ENCODE assay signal across 9 mouse cellular contexts in the genomic region with DNA sequence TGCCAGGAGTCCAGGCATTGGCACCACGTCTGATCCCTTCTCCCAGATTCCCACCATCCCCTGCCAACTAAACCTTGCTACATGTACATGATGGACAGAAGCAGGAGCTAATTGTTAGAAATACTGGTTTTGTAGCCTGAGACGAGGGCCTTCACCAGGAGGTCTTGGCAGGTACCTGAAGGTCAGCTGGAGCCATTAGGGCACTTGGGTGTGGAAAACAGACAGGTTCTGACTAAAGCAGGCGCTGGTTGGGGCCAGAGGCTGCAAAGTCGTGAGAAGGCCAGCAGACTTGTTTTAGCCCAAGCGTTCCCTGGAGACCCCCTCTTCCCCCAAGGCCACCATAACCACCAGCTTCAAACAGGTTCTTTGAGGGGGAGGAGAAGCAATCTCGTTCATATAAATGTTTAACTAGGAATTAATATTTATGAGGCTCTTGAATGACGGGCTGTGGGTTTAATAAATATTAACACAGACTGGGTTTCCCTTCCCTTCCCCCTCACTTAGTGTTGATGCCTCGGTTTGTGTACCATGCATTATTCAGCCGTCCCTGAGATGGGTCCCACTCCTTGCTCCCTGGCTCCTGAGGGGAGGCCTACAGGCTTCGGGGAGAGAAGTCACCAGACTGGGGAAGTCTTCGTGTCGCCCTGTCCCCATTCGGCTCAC. TPM values are rescaled to one million over a fixed set of nuclear protein-coding genes. Genes with fewer than 3 reads are reported as not detected.
A peak's percentile ranks its signal among the peaks of the same experiment; 100 is the strongest.
DNase-seq lines count a peak whose midpoint lies in the region; ATAC-seq and TF ChIP-seq lines count a peak whose summit lies in the region.
"Had no signal": no experiment of that assay in that cellular context is flagged by ENCODE, and none has a peak within 500 bp of the region (broad histone marks: within the 10 kb centered on the region; RNA-seq: fewer than 3 reads in every experiment).

No protein-coding gene starts in this region.

- ATAC-seq in cerebellum, adult (ENCODE audit: insufficient number of reproducible peaks, low FRiP score, low TSS enrichment), result peak; percentile 41; the same call in 1 of the 2 replicates
- ATAC-seq in hindbrain, embryonic 12.5 days (ENCODE audit: low FRiP score), result peak; percentile 64
- peak; percentile 63; the same call in 1 of the 2 replicates for ATAC-seq in kidney, postnatal 0 days (replicated peaks; ENCODE audit: low FRiP score, low read depth)
- ATAC-seq in neural tube, embryonic 13.5 days (ENCODE audit: low read depth), result peak; percentile 17; the same call in 1 of the 2 replicates

- no peaks in the 10 kb centered on the region for H3K36me3 ChIP-seq in hindbrain, embryonic 12.5 days
- H3K36me3 ChIP-seq in kidney, postnatal 0 days (ENCODE audit: insufficient read depth, low read length), result no peaks in the 10 kb centered on the region
- no peaks in the 10 kb centered on the region for H3K36me3 ChIP-seq in neural tube, embryonic 13.5 days
- H3K36me3 ChIP-seq in thymus, adult 2 months (ENCODE audit: control insufficient read depth, insufficient read depth, low read length), result no peaks in the 10 kb centered on the region
- H3K36me3 ChIP-seq: limb, embryonic 15.5 days had no signal

- no peak overlapping the region for H3K4me3 ChIP-seq in hindbrain, embryonic 12.5 days
- H3K4me3 ChIP-seq in kidney, postnatal 0 days (replicated peaks; ENCODE audit: low read depth, low read length), result no peak overlapping the region
- H3K4me3 ChIP-seq in neural tube, embryonic 13.5 days, result no peak overlapping the region
- H3K4me3 ChIP-seq in thymus, adult 2 months (ENCODE audit: control insufficient read depth, insufficient read depth, low read length), result no peak overlapping the region
- H3K4me3 ChIP-seq: limb, embryonic 15.5 days had no signal

- H3K4me1 ChIP-seq in hindbrain, embryonic 12.5 days, result peaks cover 49% of the 10 kb centered on the region
- H3K4me1 ChIP-seq in kidney, postnatal 0 days (replicated peaks; ENCODE audit: insufficient read depth, low read length), result peaks cover 3% of the 10 kb centered on the region; the same call in 1 of the 2 replicates
- peaks cover 42% of the 10 kb centered on the region for H3K4me1 ChIP-seq in neural tube, embryonic 13.5 days (replicated peaks)
- no peaks in the 10 kb centered on the region for H3K4me1 ChIP-seq in thymus, adult 2 months (replicated peaks; ENCODE audit: control insufficient read depth, insufficient read depth, low read length)

- H3K9me3 ChIP-seq in hindbrain, embryonic 12.5 days (replicated peaks), result no peaks in the 10 kb centered on the region
- H3K9me3 ChIP-seq in kidney, postnatal 0 days (replicated peaks; ENCODE audit: low read length), result no peaks in the 10 kb centered on the region
- H3K9me3 ChIP-seq in neural tube, embryonic 13.5 days, result no peaks in the 10 kb centered on the region
- H3K9me3 ChIP-seq: limb, embryonic 15.5 days had no signal

- no peak for TF ChIP-seq CTCF in kidney, postnatal 0 days (IDR thresholded peaks at IDR 0.05; ENCODE audit: low read depth)
- TF ChIP-seq CTCF in thymus, adult 2 months (IDR thresholded peaks at IDR 0.05; ENCODE audit: borderline replicate concordance, control insufficient read depth, extremely low read depth, insufficient read depth, low read length, poor library complexity), result no peak

- no peak overlapping the region for H3K9ac ChIP-seq in hindbrain, embryonic 12.5 days
- H3K9ac ChIP-seq in kidney, postnatal 0 days (ENCODE audit: low read depth, low read length), result no peak overlapping the region
- peak overlapping the region; percentile 27; the same call in 1 of the 2 replicates for H3K9ac ChIP-seq in neural tube, embryonic 13.5 days
- H3K9ac ChIP-seq: limb, embryonic 15.5 days had no signal

- H3K27me3 ChIP-seq in hindbrain, embryonic 12.5 days, result peaks cover 45% of the 10 kb centered on the region
- no peaks in the 10 kb centered on the region for H3K27me3 ChIP-seq in kidney, postnatal 0 days (ENCODE audit: insufficient read depth, low read length)
- peaks cover 14% of the 10 kb centered on the region for H3K27me3 ChIP-seq in neural tube, embryonic 13.5 days
- no peaks in the 10 kb centered on the region for H3K27me3 ChIP-seq in thymus, adult 2 months (ENCODE audit: control insufficient read depth, insufficient read depth, low read length)
- H3K27me3 ChIP-seq: limb, embryonic 15.5 days had no signal

- TF ChIP-seq POLR2A in thymus, adult 2 months (IDR thresholded peaks at IDR 0.05; ENCODE audit: control insufficient read depth, extremely low read depth, insufficient read depth, low read length, poor library complexity), result no peak

- DNase-seq in cerebellum, adult 9-10 months, result no peak
- DNase-seq in kidney, postnatal 0 days (ENCODE audit: low spot score), result peak; percentile 22
- no peak for DNase-seq in spleen, postnatal 14 days (ENCODE audit: low spot score in 2 of 2)
- no peak for DNase-seq in urinary bladder, postnatal 36 days (ENCODE audit: low spot score in 2 of 2)
- DNase-seq in thymus, adult 2 months, result no peak

- H3K4me2 ChIP-seq in hindbrain, embryonic 12.5 days (replicated peaks), result peak overlapping the region; percentile 16; the same call in 1 of the 2 replicates
- H3K4me2 ChIP-seq in kidney, postnatal 0 days (ENCODE audit: low read length), result no peak overlapping the region
- H3K4me2 ChIP-seq in neural tube, embryonic 13.5 days, result no peak overlapping the region
- H3K4me2 ChIP-seq: limb, embryonic 15.5 days had no signal

- 41% methylated on average over 13 of the region's 13 CpGs for WGBS in hindbrain, embryonic 12.5 days
- WGBS in kidney, postnatal 0 days, result 49% methylated on average over 13 of the region's 13 CpGs
- 42% methylated on average over 13 of the region's 13 CpGs for WGBS in neural tube, embryonic 13.5 days
- WGBS in thymus, adult 2 months, result 80% methylated on average over 13 of the region's 13 CpGs

- peak overlapping the region; percentile 76; the same call in 1 of the 2 replicates for H3K27ac ChIP-seq in hindbrain, embryonic 12.5 days
- H3K27ac ChIP-seq in kidney, postnatal 0 days, result peak overlapping the region; percentile 54; the same call in 1 of the 2 replicates
- 0 out of 2 replicates have a peak overlapping the region, but pooled peaks have one; percentile 40 for H3K27ac ChIP-seq in neural tube, embryonic 13.5 days (replicated peaks)
- H3K27ac ChIP-seq in thymus, adult 2 months (ENCODE audit: control insufficient read depth, insufficient read depth, low read length), result no peak overlapping the region
- H3K27ac ChIP-seq: limb, embryonic 15.5 days had no signal

RNA-seq across cellular contexts. Expression of gene Tmem179, which starts 25.8 kb away (rescaled TPM):
- 14.6 and 16.1 TPM in 2 replicates for polyA plus RNA-seq in hindbrain, embryonic 12.5 days (2016; fragmentation: Nextera tagmentation; extraction: Ambion mirVana)
- 0.25 and 0.27 TPM in 2 replicates for polyA plus RNA-seq in kidney, postnatal 0 days (2015; fragmentation: Nextera tagmentation; extraction: Ambion mirVana)
- polyA plus RNA-seq in neural tube, embryonic 13.5 days (2015; fragmentation: Nextera tagmentation; extraction: Ambion mirVana), result 35.3 and 36.6 TPM in 2 replicates
- polyA plus RNA-seq in thymus, adult 2 months (2012; rRNA removed), result 0.04 and 0.05 TPM in 2 replicates

RNA-seq across cellular contexts. Expression of gene Inf2, which starts 46.2 kb away (rescaled TPM):
- polyA plus RNA-seq in hindbrain, embryonic 12.5 days (2016; fragmentation: Nextera tagmentation; extraction: Ambion mirVana), result 1.5 and 2.1 TPM in 2 replicates
- polyA plus RNA-seq in kidney, postnatal 0 days (2015; fragmentation: Nextera tagmentation; extraction: Ambion mirVana), result 2.5 and 3.8 TPM in 2 replicates
- polyA plus RNA-seq in neural tube, embryonic 13.5 days (2015; fragmentation: Nextera tagmentation; extraction: Ambion mirVana), result 1.4 and 1.5 TPM in 2 replicates
- polyA plus RNA-seq in thymus, adult 2 months (2012; rRNA removed), result 26.3 and 26.8 TPM in 2 replicates

RNA-seq across cellular contexts. Expression of gene A530016L24Rik, which starts 53.1 kb away (rescaled TPM):
- polyA plus RNA-seq in hindbrain, embryonic 12.5 days (2016; fragmentation: Nextera tagmentation; extraction: Ambion mirVana), result 0.13 TPM in 1 of 2 replicates, not detected in the other
- polyA plus RNA-seq in kidney, postnatal 0 days (2015; fragmentation: Nextera tagmentation; extraction: Ambion mirVana), result 0.36 and 0.43 TPM in 2 replicates
- polyA plus RNA-seq in neural tube, embryonic 13.5 days (2015; fragmentation: Nextera tagmentation; extraction: Ambion mirVana), result 0.27 and 0.30 TPM in 2 replicates
- 13.6 and 14.5 TPM in 2 replicates for polyA plus RNA-seq in thymus, adult 2 months (2012; rRNA removed)

Comparison
In these comparisons a context has a peak if more than half of its experiments do, and no peak if none do; other contexts are left out.
1. RNA of gene Tmem179, which starts 25.8 kb away (polyA plus RNA-seq): 35.3 to 36.6 TPM in neural tube, embryonic 13.5 days and 14.6 to 16.1 TPM in hindbrain, embryonic 12.5 days; 0.25 to 0.27 TPM in kidney, postnatal 0 days and 0.04 to 0.05 TPM in thymus, adult 2 months; every median in the first group is over 10 times any median in the second.
2. RNA of gene A530016L24Rik, which starts 53.1 kb away (polyA plus RNA-seq): 13.6 to 14.5 TPM in thymus, adult 2 months; 0.36 to 0.43 TPM in kidney, postnatal 0 days, 0.27 to 0.30 TPM in neural tube, embryonic 13.5 days and 0.13 TPM in hindbrain, embryonic 12.5 days; every median in the first group is over 10 times any median in the second.
3. Peak in every context shown above with its lines, with median percentiles within 50 percentile points of each other: ATAC-seq.